Mouse (Mus musculus): ENCODE data around the gene Csrnp1. TPM values are rescaled to one million over a fixed set of nuclear protein-coding genes. Genes with fewer than 3 reads are reported as not detected.

The Csrnp1 gene
- 0.75 and 1.0 TPM in 2 replicates for polyA plus RNA-seq (2015; fragmentation: Nextera tagmentation; extraction: Ambion mirVana)

DNA sequence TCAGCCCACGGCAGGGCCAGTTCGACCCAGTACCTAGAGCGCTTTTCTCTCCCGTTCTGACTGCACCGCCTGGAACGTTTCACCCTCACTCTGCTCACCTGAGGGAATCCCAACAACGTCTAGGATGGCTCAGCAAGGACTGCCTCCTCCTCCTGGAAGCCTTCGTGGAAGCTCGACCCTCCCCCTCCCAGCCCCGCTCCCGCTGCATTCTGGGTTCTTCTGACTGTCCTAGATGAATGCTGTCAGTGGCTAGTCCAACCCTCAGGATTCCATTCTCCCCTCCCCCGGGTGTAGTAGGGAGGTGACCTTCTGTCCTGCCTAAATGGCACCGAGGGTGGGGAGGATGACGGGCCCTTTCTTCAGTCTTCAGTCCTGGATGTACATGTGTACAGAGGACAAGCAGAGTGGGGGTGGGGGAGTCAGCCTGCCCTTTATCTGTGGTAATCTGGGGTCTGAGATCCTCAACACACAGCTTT is at the start of gene Csrnp1:
Gene Csrnp1 (minus strand): TSS at position 123 of the 476 bp plus-strand sequence.
- peaks cover 25% of the 10 kb centered on the region for H3K4me1 ChIP-seq (ENCODE audit: control insufficient read depth, insufficient read depth, low read length)
- H3K9me3 ChIP-seq (replicated peaks; ENCODE audit: control insufficient read depth, low read length, poor library complexity, severe bottlenecking) = no peaks in the 10 kb centered on the region
- H3K9ac ChIP-seq (ENCODE audit: low read depth, low read length) = peak within 1 kb of the TSS; percentile 64
- 7% methylated on average over 14 of the region's 14 CpGs for WGBS
- H3K4me3 ChIP-seq (ENCODE audit: low read depth, low read length) = peak within 1 kb of the TSS; percentile 64
- no peak for ATAC-seq
- H3K27me3 ChIP-seq (ENCODE audit: control insufficient read depth, insufficient read depth, low read depth, low read length) = peaks cover 14% of the 10 kb centered on the region
- H3K36me3 ChIP-seq (ENCODE audit: control insufficient read depth, insufficient read depth, low read length) = no peaks in the 10 kb centered on the region
- peak within 1 kb of the TSS; percentile 87 for H3K4me2 ChIP-seq (ENCODE audit: low read length)
- H3K27ac ChIP-seq (ENCODE audit: low read length) = no peak within 1 kb of the TSS

DNA sequence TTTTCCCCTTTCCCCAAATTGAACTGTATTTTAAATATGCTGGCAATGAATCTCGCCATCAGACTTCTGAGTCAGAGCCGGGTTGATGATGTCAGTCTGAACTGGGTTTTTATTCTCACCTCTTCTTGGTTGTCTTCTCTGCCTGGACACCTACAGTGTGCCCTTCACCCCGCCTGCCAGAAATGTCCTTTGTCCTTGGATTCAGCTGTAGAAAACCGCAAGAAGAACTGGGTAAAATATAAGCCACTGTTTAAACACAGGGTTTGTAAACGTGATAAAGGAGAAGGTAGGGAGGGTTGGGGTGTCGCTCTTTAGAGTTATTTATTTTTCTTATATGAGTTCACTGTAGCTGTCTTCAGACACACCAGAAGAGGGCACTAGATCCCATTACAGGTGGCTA is 48.3 kb upstream of the Csrnp1 start:
- Histone ChIP-seq H3K36me3 (ENCODE audit: control insufficient read depth, insufficient read depth, low read length) (no peaks in the 10 kb centered on the region), H3K4me3 (ENCODE audit: low read depth, low read length) (no peak overlapping the region), H3K9me3 (replicated peaks; ENCODE audit: control insufficient read depth, low read length, poor library complexity, severe bottlenecking) (no peaks in the 10 kb centered on the region), H3K27me3 (ENCODE audit: control insufficient read depth, insufficient read depth, low read depth, low read length) (no peaks in the 10 kb centered on the region), H3K4me2 (ENCODE audit: low read length) (no peak overlapping the region), H3K4me1 (ENCODE audit: control insufficient read depth, insufficient read depth, low read length) (no peaks in the 10 kb centered on the region), H3K9ac (ENCODE audit: low read depth, low read length) (no peak overlapping the region), H3K27ac (ENCODE audit: low read length) (no peak overlapping the region)
- ATAC-seq = no peak
- WGBS = 92% methylated on average over 6 of the region's 6 CpGs

DNA sequence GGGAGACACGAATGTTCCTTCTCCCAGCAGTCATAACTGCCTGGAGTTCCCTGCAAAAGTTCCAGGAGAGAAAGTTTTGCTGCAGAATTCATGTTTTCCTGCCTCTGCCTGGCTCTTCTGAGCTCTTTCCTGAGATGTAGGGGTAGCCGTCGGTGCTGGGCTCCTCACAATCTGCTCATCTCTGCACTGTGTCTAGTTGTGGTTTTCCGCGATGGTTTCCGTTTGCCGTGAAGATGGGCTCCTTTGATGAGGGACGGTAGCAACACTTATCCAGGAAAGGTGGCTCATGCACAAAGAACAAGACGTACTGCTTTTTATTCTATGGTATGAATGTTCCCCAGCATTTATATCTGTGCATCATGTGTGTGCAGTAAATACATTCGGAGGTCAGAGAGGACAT is 46.0 kb upstream of the Csrnp1 start:
- H3K9ac ChIP-seq (ENCODE audit: low read depth, low read length) = no peak overlapping the region
- WGBS = 89% methylated on average over 10 of the region's 10 CpGs
- no peak overlapping the region for H3K4me3 ChIP-seq (ENCODE audit: low read depth, low read length)
- H3K36me3 ChIP-seq (ENCODE audit: control insufficient read depth, insufficient read depth, low read length) = no peaks in the 10 kb centered on the region
- no peak overlapping the region for H3K27ac ChIP-seq (ENCODE audit: low read length)
- no peaks in the 10 kb centered on the region for H3K4me1 ChIP-seq (ENCODE audit: control insufficient read depth, insufficient read depth, low read length)
- H3K4me2 ChIP-seq (ENCODE audit: low read length) = no peak overlapping the region
- no peak for ATAC-seq
- H3K9me3 ChIP-seq (replicated peaks; ENCODE audit: control insufficient read depth, low read length, poor library complexity, severe bottlenecking) = no peaks in the 10 kb centered on the region
- no peaks in the 10 kb centered on the region for H3K27me3 ChIP-seq (ENCODE audit: control insufficient read depth, insufficient read depth, low read depth, low read length)

DNA sequence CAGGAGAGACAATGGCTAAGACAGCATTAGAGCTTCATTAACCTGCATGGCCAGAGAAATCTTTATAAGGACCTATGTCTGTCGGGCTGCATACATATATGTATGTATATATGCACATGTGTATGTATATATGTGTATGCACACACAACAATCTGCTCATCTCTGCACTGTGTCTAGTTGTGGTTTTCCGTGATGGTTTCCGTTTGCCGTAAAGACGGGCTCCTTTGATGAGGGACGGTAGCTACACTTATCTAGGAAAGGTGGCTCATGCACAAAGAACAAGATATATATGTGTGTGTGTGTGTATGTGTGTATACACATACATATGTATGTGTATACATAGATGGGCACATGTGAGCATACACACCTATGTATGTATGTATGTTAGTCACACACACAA is 45.4 kb upstream of the Csrnp1 start:
- H3K27me3 ChIP-seq (ENCODE audit: control insufficient read depth, insufficient read depth, low read depth, low read length) = no peaks in the 10 kb centered on the region
- no peak overlapping the region for H3K9ac ChIP-seq (ENCODE audit: low read depth, low read length)
- H3K36me3 ChIP-seq (ENCODE audit: control insufficient read depth, insufficient read depth, low read length) = no peaks in the 10 kb centered on the region
- H3K4me3 ChIP-seq (ENCODE audit: low read depth, low read length) = no peak overlapping the region
- H3K4me2 ChIP-seq (ENCODE audit: low read length) = no peak overlapping the region
- no peak overlapping the region for H3K27ac ChIP-seq (ENCODE audit: low read length)
- no peaks in the 10 kb centered on the region for H3K9me3 ChIP-seq (replicated peaks; ENCODE audit: control insufficient read depth, low read length, poor library complexity, severe bottlenecking)
- H3K4me1 ChIP-seq (ENCODE audit: control insufficient read depth, insufficient read depth, low read length) = no peaks in the 10 kb centered on the region
- ATAC-seq = no peak
- WGBS = 96% methylated on average over 6 of the region's 6 CpGs

DNA sequence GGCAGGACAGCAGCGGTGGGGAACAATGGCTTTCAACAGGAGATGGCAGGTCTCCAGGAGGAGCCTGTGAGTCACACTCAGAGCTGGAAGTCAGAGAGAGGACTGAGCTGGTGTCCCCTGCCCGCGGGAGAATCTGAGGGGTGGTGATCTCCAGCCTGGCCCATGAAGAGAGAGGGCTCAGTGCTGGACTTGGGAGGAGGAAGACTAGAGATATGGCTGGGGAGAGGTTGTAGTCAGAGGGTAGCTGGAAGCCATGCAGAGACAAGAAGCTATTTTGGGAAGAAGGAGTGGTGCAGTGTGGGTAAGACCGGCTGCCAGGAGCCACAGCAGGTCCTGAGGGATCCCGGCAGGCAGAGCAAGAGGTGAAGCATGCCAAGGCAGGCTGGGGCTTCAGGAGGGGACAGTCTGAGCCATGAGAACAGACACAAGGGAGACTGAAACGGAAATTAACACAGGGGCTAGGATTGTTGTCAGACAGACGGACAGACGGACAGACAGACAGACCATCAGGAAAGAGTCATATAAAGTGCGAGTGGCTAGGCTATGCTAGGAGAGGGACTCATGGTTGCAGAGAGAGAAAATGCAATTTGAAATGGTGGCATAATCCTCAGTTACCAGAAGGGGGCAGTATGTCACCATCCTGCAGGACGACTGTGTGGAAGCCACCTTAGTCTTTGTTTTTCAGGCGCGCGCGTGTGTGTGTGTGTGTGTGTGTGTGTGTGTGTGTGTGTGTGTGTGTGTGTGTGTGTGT is 43.1 kb upstream of the Csrnp1 start:
- Histone ChIP-seq H3K4me3 (ENCODE audit: low read depth, low read length) (no peak overlapping the region), H3K27ac (ENCODE audit: low read length) (no peak overlapping the region), H3K4me1 (ENCODE audit: control insufficient read depth, insufficient read depth, low read length) (no peaks in the 10 kb centered on the region), H3K36me3 (ENCODE audit: control insufficient read depth, insufficient read depth, low read length) (no peaks in the 10 kb centered on the region), H3K27me3 (ENCODE audit: control insufficient read depth, insufficient read depth, low read depth, low read length) (no peaks in the 10 kb centered on the region), H3K9me3 (replicated peaks; ENCODE audit: control insufficient read depth, low read length, poor library complexity, severe bottlenecking) (no peaks in the 10 kb centered on the region), H3K9ac (ENCODE audit: low read depth, low read length) (no peak overlapping the region), H3K4me2 (ENCODE audit: low read length) (no peak overlapping the region)
- ATAC-seq = no peak
- WGBS = 27% methylated on average over 14 of the region's 14 CpGs

DNA sequence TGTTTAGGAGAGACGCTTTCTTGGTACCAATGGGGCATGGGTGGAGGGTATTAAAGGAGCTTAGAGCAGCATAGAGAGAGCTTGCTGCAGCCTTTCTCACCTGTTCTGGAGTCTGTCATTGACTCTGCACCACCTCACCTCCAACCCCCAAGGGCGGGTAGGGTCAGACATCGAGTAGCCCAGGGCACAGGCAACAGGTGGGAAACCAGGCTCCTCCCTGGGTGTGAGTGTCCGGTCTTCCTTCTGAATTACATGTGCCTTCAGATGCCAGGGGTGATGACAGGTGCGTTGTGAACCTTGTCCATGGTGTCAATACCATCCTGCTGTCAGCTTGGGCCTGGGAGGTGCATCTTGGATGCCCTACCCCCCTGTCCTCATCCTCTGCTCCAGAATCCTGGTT is 40.2 kb upstream of the Csrnp1 start:
- ATAC-seq = no peak
- H3K36me3 ChIP-seq (ENCODE audit: control insufficient read depth, insufficient read depth, low read length) = no peaks in the 10 kb centered on the region
- no peak overlapping the region for H3K9ac ChIP-seq (ENCODE audit: low read depth, low read length)
- no peaks in the 10 kb centered on the region for H3K27me3 ChIP-seq (ENCODE audit: control insufficient read depth, insufficient read depth, low read depth, low read length)
- H3K9me3 ChIP-seq (replicated peaks; ENCODE audit: control insufficient read depth, low read length, poor library complexity, severe bottlenecking) = no peaks in the 10 kb centered on the region
- no peak overlapping the region for H3K4me2 ChIP-seq (ENCODE audit: low read length)
- no peak overlapping the region for H3K4me3 ChIP-seq (ENCODE audit: low read depth, low read length)
- 78% methylated on average over 5 of the region's 5 CpGs for WGBS
- H3K4me1 ChIP-seq (ENCODE audit: control insufficient read depth, insufficient read depth, low read length) = no peaks in the 10 kb centered on the region
- no peak overlapping the region for H3K27ac ChIP-seq (ENCODE audit: low read length)

DNA sequence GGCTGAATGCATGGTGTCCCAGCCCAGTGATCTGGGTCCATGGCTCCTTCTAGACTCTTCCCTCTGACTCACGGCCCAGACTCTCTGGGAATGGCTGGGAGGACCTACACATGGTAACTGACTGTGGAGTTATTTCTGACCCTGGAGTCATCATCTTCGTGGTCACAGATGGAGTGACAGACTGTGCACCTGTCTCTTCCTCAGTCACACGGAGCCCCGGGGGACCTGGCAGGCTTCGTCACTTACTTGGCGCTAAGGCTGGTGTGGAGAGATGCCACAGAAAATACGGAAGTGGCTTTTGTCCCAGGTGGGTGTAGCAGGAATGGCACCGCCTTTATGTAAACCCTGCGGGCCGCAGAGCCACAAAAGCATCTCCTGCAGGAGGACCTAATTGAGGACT is 39.7 kb upstream of the Csrnp1 start:
- H3K9me3 ChIP-seq (replicated peaks; ENCODE audit: control insufficient read depth, low read length, poor library complexity, severe bottlenecking) = no peaks in the 10 kb centered on the region
- no peak overlapping the region for H3K4me3 ChIP-seq (ENCODE audit: low read depth, low read length)
- H3K27me3 ChIP-seq (ENCODE audit: control insufficient read depth, insufficient read depth, low read depth, low read length) = no peaks in the 10 kb centered on the region
- WGBS = 76% methylated on average over 10 of the region's 10 CpGs
- ATAC-seq = no peak
- H3K4me2 ChIP-seq (ENCODE audit: low read length) = no peak overlapping the region
- H3K27ac ChIP-seq (ENCODE audit: low read length) = no peak overlapping the region
- no peak overlapping the region for H3K9ac ChIP-seq (ENCODE audit: low read depth, low read length)
- no peaks in the 10 kb centered on the region for H3K4me1 ChIP-seq (ENCODE audit: control insufficient read depth, insufficient read depth, low read length)
- H3K36me3 ChIP-seq (ENCODE audit: control insufficient read depth, insufficient read depth, low read length) = no peaks in the 10 kb centered on the region

DNA sequence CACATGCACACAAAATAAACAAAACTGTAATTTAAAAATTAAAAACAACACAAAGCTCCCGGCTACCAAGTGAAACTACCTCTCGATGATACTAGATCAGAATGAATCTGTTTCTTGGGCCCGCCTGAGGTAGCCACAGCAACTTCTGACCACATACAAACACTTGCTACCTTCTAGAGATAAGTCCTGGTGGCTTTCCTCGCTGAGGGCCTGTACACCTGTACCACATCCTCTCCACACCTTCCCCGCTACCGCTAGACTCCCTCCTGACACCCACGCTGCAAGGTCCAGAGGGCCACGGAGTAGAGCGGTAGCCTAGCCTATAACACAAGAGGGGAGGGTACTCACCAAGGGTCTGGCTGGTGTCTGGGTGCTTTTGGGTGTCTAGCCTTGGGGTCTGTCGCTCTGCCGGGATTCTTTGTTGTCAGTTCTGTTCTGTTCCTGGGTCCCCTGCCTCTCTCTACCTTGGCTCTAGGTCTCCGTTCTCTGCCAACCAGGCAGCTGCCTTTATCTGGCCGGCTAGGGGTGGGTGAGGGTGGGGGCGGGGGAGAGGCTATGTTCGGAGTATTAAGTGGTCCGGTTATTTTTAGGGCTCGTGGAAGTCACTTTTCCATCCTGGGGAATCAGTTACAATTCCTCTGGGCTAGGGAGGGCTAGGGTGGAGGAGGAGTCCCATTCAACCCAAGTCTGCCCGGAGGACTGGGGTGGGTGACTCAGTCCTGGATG is 38.8 kb upstream of the Csrnp1 start, which contains the start of gene Xirp1:
Gene Xirp1 (minus strand): TSS at position 513 of the 726 bp plus-strand sequence.
- Histone ChIP-seq H3K4me1 (ENCODE audit: control insufficient read depth, insufficient read depth, low read length) (no peaks in the 10 kb centered on the region), H3K9me3 (replicated peaks; ENCODE audit: control insufficient read depth, low read length, poor library complexity, severe bottlenecking) (no peaks in the 10 kb centered on the region), H3K27ac (ENCODE audit: low read length) (no peak within 1 kb of the TSS), H3K36me3 (ENCODE audit: control insufficient read depth, insufficient read depth, low read length) (no peaks in the 10 kb centered on the region), H3K27me3 (ENCODE audit: control insufficient read depth, insufficient read depth, low read depth, low read length) (no peaks in the 10 kb centered on the region), H3K4me2 (ENCODE audit: low read length) (no peak within 1 kb of the TSS), H3K4me3 (ENCODE audit: low read depth, low read length) (no peak within 1 kb of the TSS), H3K9ac (ENCODE audit: low read depth, low read length) (no peak within 1 kb of the TSS)
- WGBS = 88% methylated on average over 18 of the region's 18 CpGs
- ATAC-seq = no peak

DNA sequence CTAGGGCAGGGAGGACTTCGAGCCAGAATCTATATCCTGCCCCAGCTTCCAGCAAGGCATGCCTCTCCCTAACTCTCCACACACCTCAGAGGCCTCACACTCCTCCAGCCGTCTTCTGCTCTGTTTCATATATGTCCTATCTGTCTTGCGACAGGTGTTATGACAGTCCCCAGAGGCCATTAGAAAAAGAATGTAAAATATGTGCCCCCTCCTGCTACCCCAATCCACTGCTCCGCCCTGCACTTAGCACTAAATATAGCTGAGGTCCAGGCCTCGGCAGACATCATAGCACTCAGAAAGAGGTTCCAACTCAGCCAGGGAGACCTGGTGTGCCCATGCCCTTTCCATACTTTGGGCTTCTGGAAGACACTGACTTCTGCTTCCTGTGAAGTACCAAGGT is 36.7 kb upstream of the Csrnp1 start:
- ATAC-seq = no peak
- no peaks in the 10 kb centered on the region for H3K9me3 ChIP-seq (replicated peaks; ENCODE audit: control insufficient read depth, low read length, poor library complexity, severe bottlenecking)
- WGBS = 73% methylated on average over 5 of the region's 5 CpGs
- no peaks in the 10 kb centered on the region for H3K4me1 ChIP-seq (ENCODE audit: control insufficient read depth, insufficient read depth, low read length)
- no peak overlapping the region for H3K27ac ChIP-seq (ENCODE audit: low read length)
- H3K4me2 ChIP-seq (ENCODE audit: low read length) = no peak overlapping the region
- no peak overlapping the region for H3K4me3 ChIP-seq (ENCODE audit: low read depth, low read length)
- H3K9ac ChIP-seq (ENCODE audit: low read depth, low read length) = no peak overlapping the region
- H3K36me3 ChIP-seq (ENCODE audit: control insufficient read depth, insufficient read depth, low read length) = no peaks in the 10 kb centered on the region
- H3K27me3 ChIP-seq (ENCODE audit: control insufficient read depth, insufficient read depth, low read depth, low read length) = no peaks in the 10 kb centered on the region
